ENCODE assay signal across 10 mouse cellular contexts in the genomic region with DNA sequence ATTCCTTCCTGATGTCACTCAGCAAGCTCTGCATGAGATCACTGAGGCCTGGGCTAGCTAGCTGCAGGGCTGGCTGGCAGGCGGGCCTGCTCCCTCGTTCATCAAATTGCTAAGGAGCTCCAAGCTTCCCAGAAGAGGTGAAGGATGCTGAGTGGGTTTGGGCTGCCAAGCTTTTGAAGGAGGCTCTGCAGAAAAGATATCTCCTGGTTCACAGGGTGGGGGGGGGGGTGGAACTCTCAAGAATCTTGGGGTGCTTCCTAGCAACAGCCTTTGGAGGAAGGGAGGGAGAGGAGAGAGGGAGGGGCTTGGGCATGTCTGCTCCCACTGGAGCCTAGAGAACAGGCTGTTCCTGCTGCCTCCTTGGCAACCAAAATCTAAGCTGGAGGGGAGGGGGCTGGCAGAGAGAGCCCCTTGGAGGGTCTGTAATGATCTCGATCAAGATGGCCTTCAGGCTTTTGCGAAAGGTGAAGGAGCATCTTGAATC. TPM values are rescaled to one million over a fixed set of nuclear protein-coding genes. Genes with fewer than 3 reads are reported as not detected.
DNase-seq lines count a peak whose midpoint lies in the region; ATAC-seq and TF ChIP-seq lines count a peak whose summit lies in the region.
"Had no signal": no experiment of that assay in that cellular context is flagged by ENCODE, and none has a peak within 500 bp of the region (broad histone marks: within the 10 kb centered on the region; RNA-seq: fewer than 3 reads in every experiment).

No protein-coding gene starts in this region.

- H3K4me2 ChIP-seq in liver, embryonic 15.5 days, result peak overlapping the region; percentile 44
- H3K4me2 ChIP-seq: intestine, embryonic 15.5 days had no signal

- TF ChIP-seq POLR2A in ES-Bruce4 (IDR thresholded peaks at IDR 0.05; ENCODE audit: insufficient read depth, low read length), result no peak

- H3K4me1 ChIP-seq in E14TG2a.4 (replicated peaks; ENCODE audit: low read depth, low read length) (peaks cover 60% of the 10 kb centered on the region), ES-Bruce4 (ENCODE audit: control insufficient read depth, insufficient read depth, low read length) (peaks cover 13% of the 10 kb centered on the region)
- peaks cover 55% of the 10 kb centered on the region for H3K4me1 ChIP-seq in hindbrain, embryonic 10.5 days (replicated peaks)
- H3K4me1 ChIP-seq in liver, embryonic 15.5 days (replicated peaks), result peaks cover 56% of the 10 kb centered on the region

- no peak for TF ChIP-seq EP300 in ES-Bruce4 (IDR thresholded peaks at IDR 0.05; ENCODE audit: insufficient read depth, low read depth, low read length)

- TF ChIP-seq CTCF in E14TG2a.4 (conservative IDR thresholded peaks at IDR 0.05; ENCODE audit: low read length), result no peak
- TF ChIP-seq CTCF in ES-Bruce4 (IDR thresholded peaks at IDR 0.05; ENCODE audit: low read depth, low read length), result no peak

- no peaks in the 10 kb centered on the region for H3K36me3 ChIP-seq in E14TG2a.4 (ENCODE audit: insufficient read depth, low read length)
- H3K36me3 ChIP-seq in ES-Bruce4 (ENCODE audit: control insufficient read depth, insufficient read depth, low read length, poor library complexity, severe bottlenecking), result no peaks in the 10 kb centered on the region
- H3K36me3 ChIP-seq in hindbrain, embryonic 10.5 days, result no peaks in the 10 kb centered on the region
- no peaks in the 10 kb centered on the region for H3K36me3 ChIP-seq in liver, embryonic 15.5 days (replicated peaks)
- H3K36me3 ChIP-seq: intestine, embryonic 15.5 days had no signal

- peaks cover 12% of the 10 kb centered on the region for H3K27me3 ChIP-seq in E14TG2a.4 (ENCODE audit: insufficient read depth, low read length)
- H3K27me3 ChIP-seq in ES-Bruce4 (ENCODE audit: control insufficient read depth, insufficient read depth, low read length, poor library complexity, severe bottlenecking), result no peaks in the 10 kb centered on the region
- H3K27me3 ChIP-seq in hindbrain, embryonic 10.5 days (ENCODE audit: insufficient read depth, poor library complexity, severe bottlenecking), result 0 out of 2 replicates have a peak, but pooled peaks cover 3% of the 10 kb centered on the region
- H3K27me3 ChIP-seq in liver, embryonic 15.5 days, result no peaks in the 10 kb centered on the region
- H3K27me3 ChIP-seq: intestine, embryonic 15.5 days had no signal

- peaks cover 7% of the 10 kb centered on the region for H3K9me3 ChIP-seq in E14TG2a.4 (ENCODE audit: low read length)
- 0 out of 2 replicates have a peak, but pooled peaks cover 4% of the 10 kb centered on the region for H3K9me3 ChIP-seq in ES-Bruce4 (replicated peaks; ENCODE audit: control insufficient read depth, insufficient read depth, low read length, poor library complexity, severe bottlenecking)
- H3K9me3 ChIP-seq in hindbrain, embryonic 10.5 days, result peaks cover 9% of the 10 kb centered on the region
- peaks cover 5% of the 10 kb centered on the region; the same call in 1 of the 2 replicates for H3K9me3 ChIP-seq in liver, embryonic 15.5 days (replicated peaks)

- peak overlapping the region; percentile 24; the same call in 1 of the 2 replicates for H3K4me3 ChIP-seq in E14TG2a.4 (replicated peaks; ENCODE audit: low read length)
- H3K4me3 ChIP-seq in ES-Bruce4 (ENCODE audit: low read depth, low read length), result no peak overlapping the region
- H3K4me3 ChIP-seq in hindbrain, embryonic 10.5 days, result peak overlapping the region; percentile 24
- no peak overlapping the region for H3K4me3 ChIP-seq in liver, embryonic 15.5 days (replicated peaks)
- H3K4me3 ChIP-seq: intestine, embryonic 15.5 days had no signal

- ATAC-seq in liver, embryonic 15.5 days (ENCODE audit: insufficient read depth), result no peak
- ATAC-seq in activated CD4-positive, CD25-positive, alpha-beta regulatory T cell, adult 4 months, result no peak
- ATAC-seq: intestine, embryonic 15.5 days had no signal

- peak overlapping the region; percentile 2; the same call in 1 of the 2 replicates for H3K9ac ChIP-seq in ES-Bruce4 (ENCODE audit: low read depth, poor library complexity, severe bottlenecking)
- peak overlapping the region; percentile 15; the same call in 1 of the 2 replicates for H3K9ac ChIP-seq in liver, embryonic 15.5 days
- H3K9ac ChIP-seq: intestine, embryonic 15.5 days had no signal

- WGBS in hindbrain, embryonic 10.5 days, result 25% methylated on average over 4 of the region's 4 CpGs
- WGBS in liver, embryonic 15.5 days (ENCODE audit: insufficient replicate concordance), result 38% methylated on average over 4 of the region's 4 CpGs

- no peak overlapping the region; the same call in 1 of the 2 replicates for H3K27ac ChIP-seq in ES-Bruce4 (ENCODE audit: insufficient read depth, low read length)
- peak overlapping the region; percentile 79 for H3K27ac ChIP-seq in hindbrain, embryonic 10.5 days
- H3K27ac ChIP-seq in liver, embryonic 15.5 days (replicated peaks), result peak overlapping the region; percentile 38; the same call in 1 of the 2 replicates
- H3K27ac ChIP-seq: intestine, embryonic 15.5 days had no signal

- peak; percentile 51 for DNase-seq in hindbrain, embryonic 10.5 days (ENCODE audit: low spot score)
- DNase-seq in adrenal gland, postnatal 10 days, result no peak
- no peak for DNase-seq in urinary bladder, postnatal 10 days (ENCODE audit: low spot score)
- DNase-seq in lung, postnatal 10 days, result no peak
- DNase-seq: lung, adult 18-20 months had no signal

RNA-seq across cellular contexts. Expression of gene Thra, which starts 2.0 kb away (rescaled TPM):
- 20.7 and 24.6 TPM in 2 replicates for polyA plus RNA-seq in ES-Bruce4 (2011; ENCODE audit: insufficient read depth, insufficient read length, low read depth, missing spikeins)
- polyA plus RNA-seq in hindbrain, embryonic 10.5 days (2016; fragmentation: Nextera tagmentation; extraction: Ambion mirVana), result 12.8 and 22.2 TPM in 2 replicates
- polyA plus RNA-seq in liver, embryonic 15.5 days (2015; fragmentation: Nextera tagmentation; extraction: Ambion mirVana), result 7.2 and 7.6 TPM in 2 replicates
- 100 to 1,000 TPM; 135 to 184 TPM for total RNA-seq in adrenal gland, postnatal 10 days (2021)
- 1 to 10 TPM; 1.4 to 3.5 TPM for polyA plus RNA-seq in activated CD4-positive, CD25-positive, alpha-beta regulatory T cell, adult 4 months (2017; shearing (Covaris generic))

RNA-seq across cellular contexts. Expression of gene Med24, which starts 9.2 kb away (rescaled TPM):
- 83.5 and 85.8 TPM in 2 replicates for polyA plus RNA-seq in ES-Bruce4 (2011; ENCODE audit: insufficient read depth, insufficient read length, low read depth, missing spikeins)
- polyA plus RNA-seq in hindbrain, embryonic 10.5 days (2016; fragmentation: Nextera tagmentation; extraction: Ambion mirVana), result 76.9 and 83.6 TPM in 2 replicates
- 24.2 and 27.7 TPM in 2 replicates for polyA plus RNA-seq in liver, embryonic 15.5 days (2015; fragmentation: Nextera tagmentation; extraction: Ambion mirVana)
- 10 to 100 TPM; 40.4 to 58.0 TPM for total RNA-seq in adrenal gland, postnatal 10 days (2021)
- polyA plus RNA-seq in activated CD4-positive, CD25-positive, alpha-beta regulatory T cell, adult 4 months (2017; shearing (Covaris generic)), result 10 to 100 TPM; 19.1 to 27.9 TPM

RNA-seq across cellular contexts. Expression of gene Nr1d1, which starts 36.7 kb away (rescaled TPM):
- polyA plus RNA-seq in ES-Bruce4 (2011; ENCODE audit: insufficient read depth, insufficient read length, low read depth, missing spikeins), result 7.4 and 7.5 TPM in 2 replicates
- 1.2 and 1.5 TPM in 2 replicates for polyA plus RNA-seq in hindbrain, embryonic 10.5 days (2016; fragmentation: Nextera tagmentation; extraction: Ambion mirVana)
- polyA plus RNA-seq in liver, embryonic 15.5 days (2015; fragmentation: Nextera tagmentation; extraction: Ambion mirVana), result 0.63 and 0.85 TPM in 2 replicates
- total RNA-seq in adrenal gland, postnatal 10 days (2021), result 10 to 100 TPM; 15.1 to 59.6 TPM
- polyA plus RNA-seq in activated CD4-positive, CD25-positive, alpha-beta regulatory T cell, adult 4 months (2017; shearing (Covaris generic)), result 1 to 10 TPM; 2.9 to 5.4 TPM

RNA-seq across cellular contexts. Expression of gene Csf3, which starts 37.4 kb away (rescaled TPM):
- polyA plus RNA-seq in ES-Bruce4 (2011; ENCODE audit: insufficient read depth, insufficient read length, low read depth, missing spikeins), result not detected in 2 replicates
- polyA plus RNA-seq in hindbrain, embryonic 10.5 days (2016; fragmentation: Nextera tagmentation; extraction: Ambion mirVana), result not detected in 2 replicates
- not detected in 2 replicates for polyA plus RNA-seq in liver, embryonic 15.5 days (2015; fragmentation: Nextera tagmentation; extraction: Ambion mirVana)
- not detected for total RNA-seq in adrenal gland, postnatal 10 days (2021)
- not detected for polyA plus RNA-seq in activated CD4-positive, CD25-positive, alpha-beta regulatory T cell, adult 4 months (2017; shearing (Covaris generic))
- polyA plus RNA-seq: intestine, embryonic 15.5 days had no signal

RNA-seq across cellular contexts. Expression of gene Psmd3, which starts 56.1 kb away (rescaled TPM):
- 123 and 129 TPM in 2 replicates for polyA plus RNA-seq in ES-Bruce4 (2011; ENCODE audit: insufficient read depth, insufficient read length, low read depth, missing spikeins)
- 251 and 281 TPM in 2 replicates for polyA plus RNA-seq in hindbrain, embryonic 10.5 days (2016; fragmentation: Nextera tagmentation; extraction: Ambion mirVana)
- 102 and 109 TPM in 2 replicates for polyA plus RNA-seq in liver, embryonic 15.5 days (2015; fragmentation: Nextera tagmentation; extraction: Ambion mirVana)
- 100 to 1,000 TPM; 111 to 123 TPM for total RNA-seq in adrenal gland, postnatal 10 days (2021)
- polyA plus RNA-seq in activated CD4-positive, CD25-positive, alpha-beta regulatory T cell, adult 4 months (2017; shearing (Covaris generic)), result 10 to 100 TPM; 14.2 to 25.7 TPM

Comparison
In these comparisons a context has a peak if more than half of its experiments do, and no peak if none do; other contexts are left out.
1. H3K4me3 ChIP-seq: peak in E14TG2a.4 (single experiment) and hindbrain, embryonic 10.5 days (single experiment); none in ES-Bruce4 (single experiment) and liver, embryonic 15.5 days (single experiment).